ENCODE assay signal across 21 mouse cellular contexts in genomic region chr4:137235368-137235767, GRCm38 (mm10). TPM values are rescaled to one million over a fixed set of nuclear protein-coding genes. Genes with fewer than 3 reads are reported as not detected.
DNase-seq lines count a peak whose midpoint lies in the region; ATAC-seq lines count a peak whose summit lies in the region.
"Had no signal": no experiment of that assay in that cellular context is flagged by ENCODE, and none has a peak within 500 bp of the region (broad histone marks: within the 10 kb centered on the region; RNA-seq: fewer than 3 reads in every experiment).

No protein-coding gene starts in this region.

- peak; percentile 77 for ATAC-seq in frontal cortex, adult (ENCODE audit: low TSS enrichment)
- ATAC-seq: forebrain, embryonic 13.5 days; inflammation-experienced regulatory T-cells, adult 6 months; lung, postnatal 0 days had no signal

- no peak for DNase-seq in frontal cortex, postnatal 14 days (ENCODE audit: low spot score in 2 of 2)
- peak; percentile 22 to 37 for DNase-seq in layer of hippocampus, postnatal 36 days
- DNase-seq in layer of hippocampus, postnatal 25 days (ENCODE audit: extremely low spot score in 1 of 2, low spot score in 1 of 2), result no peak
- peak; percentile 49 to 57 for DNase-seq in right cerebral cortex, adult 2 months (ENCODE audit: low spot score in 2 of 2)
- no peak for DNase-seq in right cerebral cortex, postnatal 10 days (ENCODE audit: low spot score in 2 of 2)
- no peak for DNase-seq in adrenal gland, postnatal 25 days
- DNase-seq: adrenal gland, adult 8-10 months; cerebellum, adult 11 months; cerebellum, adult 9-10 months; cerebellum, postnatal 36 days; heart, postnatal 14 days; kidney, adult 11 months; kidney, postnatal 14 days; liver, embryonic 13.5 days; lung, adult 18-20 months; lung, postnatal 4 days; thymus, postnatal 14 days had no signal

RNA-seq across cellular contexts. Expression of gene Wnt4, which starts 41.9 kb away (rescaled TPM):
- 1 to 10 TPM; 6.2 to 6.9 TPM for total RNA-seq in layer of hippocampus, postnatal 36 days (2021)
- total RNA-seq in layer of hippocampus, postnatal 25 days (2021), result 1 to 10 TPM; 6.8 to 7.2 TPM
- total RNA-seq in adrenal gland, postnatal 25 days (2021), result 84.6 and 96.5 TPM in 2 replicates

Comparison
In these comparisons a context has a peak if more than half of its experiments do, and no peak if none do; other contexts are left out.
1. DNase-seq: peak in layer of hippocampus, postnatal 36 days (2 of 2) and right cerebral cortex, adult 2 months (2 of 2); none in frontal cortex, postnatal 14 days (0 of 2), layer of hippocampus, postnatal 25 days (0 of 2), right cerebral cortex, postnatal 10 days (0 of 2) and adrenal gland, postnatal 25 days (single experiment).
2. RNA of gene Wnt4, which starts 41.9 kb away (total RNA-seq): 84.6 to 96.5 TPM in adrenal gland, postnatal 25 days; 6.8 to 7.2 TPM in layer of hippocampus, postnatal 25 days and 6.2 to 6.9 TPM in layer of hippocampus, postnatal 36 days; every median in the first group is over 10 times any median in the second.